Mouse (Mus musculus): ENCODE measurements at regions not wholly inside any gene's neighbourhood (a gene's known extent, or its start where the extent isn't known, plus 50 kb on each side); places are given as distances from the start of the nearest gene placed in this dataset.

DNA sequence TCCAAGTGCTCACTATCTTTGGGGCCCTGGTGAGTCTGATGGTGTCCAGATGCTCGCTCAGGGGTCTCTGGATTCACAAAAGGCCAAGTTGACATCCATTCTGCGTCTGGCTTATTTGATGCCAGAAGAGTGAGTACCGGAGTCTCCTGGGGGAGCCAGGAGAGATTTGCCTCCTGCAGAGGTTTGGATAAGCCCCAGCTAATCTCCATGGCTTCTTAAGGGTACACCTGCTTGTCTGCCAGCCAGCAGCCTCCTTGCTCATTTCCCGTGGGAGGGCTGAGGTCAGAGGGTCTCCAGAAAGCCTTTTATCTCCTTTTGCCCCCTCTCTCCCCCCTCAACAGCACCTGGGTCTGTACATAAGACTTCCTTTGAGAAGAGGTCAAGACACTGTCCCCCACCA lies 234.0 kb upstream of the Ubash3b start:
- H3K4me1 ChIP-seq (ENCODE audit: control insufficient read depth, insufficient read depth, low read length) = no peaks in the 10 kb centered on the region; the same call in 1 of the 2 replicates
- no peak overlapping the region for H3K4me3 ChIP-seq (ENCODE audit: insufficient read depth, low read depth, low read length)
- 70% methylated on average over 4 of the region's 4 CpGs for WGBS
- no peak for TF ChIP-seq CTCF (IDR thresholded peaks at IDR 0.05; ENCODE audit: insufficient read depth, low read depth, low read length)
- no peak for TF ChIP-seq POLR2A (IDR thresholded peaks at IDR 0.05; ENCODE audit: insufficient read depth, low read depth, low read length)
- H3K27ac ChIP-seq (ENCODE audit: insufficient read depth, low read depth, low read length) = no peak overlapping the region

DNA sequence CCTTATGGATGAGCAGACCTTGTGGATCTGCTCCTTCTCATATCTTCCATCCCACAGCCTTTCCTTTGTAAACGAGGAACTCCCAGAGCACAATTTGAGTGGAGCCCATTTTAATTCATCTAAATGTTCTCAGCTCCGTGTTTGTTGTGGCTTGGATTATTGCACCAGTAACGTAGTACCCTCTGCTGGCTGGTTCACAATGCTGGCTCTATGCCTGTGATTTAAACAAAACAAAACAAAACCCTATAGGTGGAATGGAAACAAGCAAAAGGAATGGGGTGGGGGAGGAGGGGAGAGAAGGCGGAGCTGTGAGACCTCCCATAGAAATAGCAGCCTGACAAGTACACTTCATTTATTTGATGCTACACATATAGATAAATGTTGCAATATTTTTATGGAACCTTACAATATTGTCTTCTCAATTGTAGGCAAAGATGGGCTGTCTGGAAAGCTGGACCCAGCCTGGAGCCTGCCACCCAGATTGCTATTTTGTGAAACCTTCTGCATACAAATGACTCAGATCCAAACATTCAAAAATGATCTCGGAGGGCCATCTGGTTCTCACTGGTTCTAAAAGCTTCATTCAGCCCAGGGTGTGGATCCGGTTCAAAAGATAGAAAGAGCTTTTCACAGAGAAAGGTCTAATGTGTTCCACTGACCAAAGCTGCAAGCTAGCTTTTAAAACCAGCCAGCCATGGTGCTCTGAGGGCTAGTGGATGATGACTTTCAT lies 230.3 kb upstream of the Ubash3b start:
- WGBS = 61% methylated on average over 6 of the region's 6 CpGs
- TF ChIP-seq POLR2A (IDR thresholded peaks at IDR 0.05; ENCODE audit: insufficient read depth, low read depth, low read length) = no peak
- TF ChIP-seq CTCF (IDR thresholded peaks at IDR 0.05; ENCODE audit: insufficient read depth, low read depth, low read length) = no peak
- no peak overlapping the region for H3K27ac ChIP-seq (ENCODE audit: insufficient read depth, low read depth, low read length)
- H3K4me1 ChIP-seq (ENCODE audit: control insufficient read depth, insufficient read depth, low read length) = no peaks in the 10 kb centered on the region; the same call in 1 of the 2 replicates
- H3K4me3 ChIP-seq (ENCODE audit: insufficient read depth, low read depth, low read length) = no peak overlapping the region

DNA sequence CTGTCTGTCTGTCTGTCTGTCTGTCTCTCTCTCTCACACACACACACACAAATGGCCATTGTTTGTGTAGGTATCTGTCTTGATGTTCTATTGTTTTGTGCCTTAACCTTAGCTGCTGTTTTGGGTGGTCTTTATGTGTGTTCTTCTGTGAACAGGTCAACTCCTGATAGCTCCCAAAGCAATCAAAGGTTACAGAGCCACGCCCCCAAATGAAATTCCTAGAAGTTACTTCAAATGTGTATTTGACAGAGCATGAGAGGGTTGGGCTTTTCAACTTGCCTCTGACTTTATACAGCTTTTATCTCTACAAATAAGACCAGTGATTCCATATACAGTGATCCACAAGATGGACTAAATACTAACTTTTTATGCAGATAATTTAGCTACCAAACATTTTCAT lies 217.8 kb upstream of the Ubash3b start:
- Histone ChIP-seq H3K4me3 (ENCODE audit: insufficient read depth, low read depth, low read length) (no peak overlapping the region), H3K4me1 (ENCODE audit: control insufficient read depth, insufficient read depth, low read length) (peaks cover 16% of the 10 kb centered on the region), H3K27ac (ENCODE audit: insufficient read depth, low read depth, low read length) (peak overlapping the region; percentile 96)
- TF ChIP-seq CTCF (IDR thresholded peaks at IDR 0.05; ENCODE audit: insufficient read depth, low read depth, low read length) (no peak), POLR2A (IDR thresholded peaks at IDR 0.05; ENCODE audit: insufficient read depth, low read depth, low read length) (no peak)
- 84% methylated on average over 1 of the region's 1 CpGs for WGBS

DNA sequence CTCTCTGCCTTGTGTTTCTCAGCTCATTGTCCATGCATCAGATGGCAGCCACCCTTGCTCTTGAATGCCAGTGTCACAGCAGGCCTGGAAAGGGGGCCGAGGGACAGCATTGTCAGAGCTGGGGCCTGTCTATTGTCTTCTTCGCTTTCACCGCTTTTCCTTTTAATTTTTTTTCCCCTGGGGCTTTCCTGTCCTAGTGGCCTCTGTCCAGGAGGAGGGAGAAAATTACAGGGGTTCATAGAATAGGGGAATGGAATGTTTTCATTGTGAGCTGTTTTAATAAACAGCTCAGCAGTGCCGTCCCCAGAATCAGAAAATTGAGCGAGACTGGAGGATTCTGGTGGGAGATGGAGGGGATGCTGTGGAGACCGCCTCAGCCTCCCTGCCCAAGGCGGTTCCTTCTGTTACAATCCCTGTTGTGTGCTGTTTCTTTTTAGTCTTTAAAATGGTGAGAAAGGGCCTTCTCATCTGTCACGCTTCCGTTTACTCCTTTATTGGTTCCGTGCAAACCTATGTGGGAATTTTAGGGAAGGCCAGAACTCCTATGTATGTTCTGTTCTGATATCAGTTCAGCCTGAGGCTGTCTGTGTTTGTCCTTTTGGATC lies 217.2 kb upstream of the Ubash3b start:
- H3K27ac ChIP-seq (ENCODE audit: insufficient read depth, low read depth, low read length) = peak overlapping the region; percentile 96
- TF ChIP-seq CTCF (IDR thresholded peaks at IDR 0.05; ENCODE audit: insufficient read depth, low read depth, low read length) = no peak
- no peak for TF ChIP-seq POLR2A (IDR thresholded peaks at IDR 0.05; ENCODE audit: insufficient read depth, low read depth, low read length)
- H3K4me1 ChIP-seq (ENCODE audit: control insufficient read depth, insufficient read depth, low read length) = peaks cover 18% of the 10 kb centered on the region
- no peak overlapping the region for H3K4me3 ChIP-seq (ENCODE audit: insufficient read depth, low read depth, low read length)
- 54% methylated on average over 10 of the region's 10 CpGs for WGBS

DNA sequence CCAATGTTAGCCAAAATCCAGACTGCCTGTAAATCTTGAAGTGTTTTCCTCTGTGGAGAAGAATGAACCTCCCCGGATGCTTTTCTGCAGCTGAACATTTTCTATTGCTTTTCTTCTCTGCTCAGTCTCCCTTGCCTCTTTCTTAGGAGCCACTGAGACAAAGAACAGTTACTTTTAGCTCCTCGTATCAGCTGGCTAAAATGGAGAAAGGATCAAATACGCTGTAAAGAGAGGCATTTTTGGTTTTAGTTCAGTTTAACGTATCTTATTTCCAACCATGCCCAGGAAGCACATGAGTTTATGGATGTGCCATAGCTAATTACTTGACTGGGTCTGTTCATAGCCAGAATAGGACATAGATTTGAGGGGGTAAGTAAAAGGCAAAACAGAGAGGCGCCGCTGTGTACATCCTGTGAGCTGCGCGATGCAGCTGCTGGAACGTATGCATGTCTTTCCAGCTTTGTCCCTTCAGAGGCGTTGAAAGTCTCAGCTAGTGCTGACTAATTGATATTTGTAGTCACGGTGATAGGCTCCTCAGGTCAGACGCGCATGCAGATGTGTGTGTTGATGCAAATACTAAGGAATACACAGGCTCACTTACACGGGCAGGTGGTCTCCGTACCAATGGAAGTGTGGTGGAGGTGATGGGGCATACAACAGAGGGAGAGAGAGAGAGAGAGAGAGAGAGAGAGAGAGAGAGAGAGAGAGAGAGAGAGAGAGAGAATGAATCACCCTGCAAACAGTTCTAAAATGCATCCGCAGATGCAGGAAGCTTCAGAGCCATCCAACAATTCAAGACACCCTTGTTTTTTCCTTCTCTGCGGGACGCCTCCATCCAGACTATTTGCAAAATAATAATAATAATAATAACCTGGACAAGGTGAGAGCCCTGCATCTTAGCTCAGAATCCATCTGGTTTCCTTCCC lies 216.5 kb upstream of the Ubash3b start:
- TF ChIP-seq CTCF (IDR thresholded peaks at IDR 0.05; ENCODE audit: insufficient read depth, low read depth, low read length) = no peak
- TF ChIP-seq POLR2A (IDR thresholded peaks at IDR 0.05; ENCODE audit: insufficient read depth, low read depth, low read length) = no peak
- H3K4me3 ChIP-seq (ENCODE audit: insufficient read depth, low read depth, low read length) = peak overlapping the region; percentile 38
- peak overlapping the region; percentile 96 for H3K27ac ChIP-seq (ENCODE audit: insufficient read depth, low read depth, low read length)
- WGBS = 13% methylated on average over 18 of the region's 18 CpGs
- H3K4me1 ChIP-seq (ENCODE audit: control insufficient read depth, insufficient read depth, low read length) = peaks cover 18% of the 10 kb centered on the region

DNA sequence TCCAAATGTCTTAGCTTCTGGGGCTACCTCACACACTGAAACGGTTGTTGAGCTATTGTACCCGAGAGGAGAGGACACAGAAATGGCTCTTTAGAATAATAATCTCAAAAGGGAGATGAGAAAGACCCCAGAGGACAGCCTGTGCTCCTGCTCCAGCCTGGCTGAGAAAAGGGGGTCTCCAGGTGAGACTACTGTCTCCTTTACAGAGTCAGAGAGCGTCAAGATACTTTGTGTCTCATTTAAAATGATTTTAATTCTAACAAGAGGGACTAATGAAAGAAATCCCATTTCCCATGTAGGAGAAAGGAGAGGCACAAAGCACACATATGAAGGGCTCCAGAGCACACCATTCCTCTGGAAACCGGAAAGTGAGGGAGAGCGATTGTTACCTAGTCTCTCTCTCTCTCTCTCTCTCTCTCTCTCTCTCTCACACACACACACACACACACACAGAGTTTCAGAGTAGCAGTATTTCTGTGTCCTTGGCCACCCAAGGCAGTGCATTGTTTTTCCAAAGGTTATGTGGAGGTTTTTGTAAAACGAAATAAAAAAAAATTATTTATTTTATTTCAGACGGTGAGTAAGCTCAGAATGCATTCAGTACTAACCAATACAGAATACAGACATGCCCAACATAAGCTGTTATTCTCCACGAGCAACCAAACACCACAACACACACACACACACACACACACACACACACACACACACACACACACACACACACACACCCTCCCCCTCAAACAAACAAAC lies 215.6 kb upstream of the Ubash3b start:
- TF ChIP-seq POLR2A (IDR thresholded peaks at IDR 0.05; ENCODE audit: insufficient read depth, low read depth, low read length) = no peak
- no peak for TF ChIP-seq CTCF (IDR thresholded peaks at IDR 0.05; ENCODE audit: insufficient read depth, low read depth, low read length)
- Histone ChIP-seq H3K4me1 (ENCODE audit: control insufficient read depth, insufficient read depth, low read length) (peaks cover 18% of the 10 kb centered on the region), H3K4me3 (ENCODE audit: insufficient read depth, low read depth, low read length) (peak overlapping the region; percentile 12; the same call in 1 of the 2 replicates), H3K27ac (ENCODE audit: insufficient read depth, low read depth, low read length) (peak overlapping the region; percentile 96)
- WGBS = 20% methylated on average over 8 of the region's 8 CpGs

DNA sequence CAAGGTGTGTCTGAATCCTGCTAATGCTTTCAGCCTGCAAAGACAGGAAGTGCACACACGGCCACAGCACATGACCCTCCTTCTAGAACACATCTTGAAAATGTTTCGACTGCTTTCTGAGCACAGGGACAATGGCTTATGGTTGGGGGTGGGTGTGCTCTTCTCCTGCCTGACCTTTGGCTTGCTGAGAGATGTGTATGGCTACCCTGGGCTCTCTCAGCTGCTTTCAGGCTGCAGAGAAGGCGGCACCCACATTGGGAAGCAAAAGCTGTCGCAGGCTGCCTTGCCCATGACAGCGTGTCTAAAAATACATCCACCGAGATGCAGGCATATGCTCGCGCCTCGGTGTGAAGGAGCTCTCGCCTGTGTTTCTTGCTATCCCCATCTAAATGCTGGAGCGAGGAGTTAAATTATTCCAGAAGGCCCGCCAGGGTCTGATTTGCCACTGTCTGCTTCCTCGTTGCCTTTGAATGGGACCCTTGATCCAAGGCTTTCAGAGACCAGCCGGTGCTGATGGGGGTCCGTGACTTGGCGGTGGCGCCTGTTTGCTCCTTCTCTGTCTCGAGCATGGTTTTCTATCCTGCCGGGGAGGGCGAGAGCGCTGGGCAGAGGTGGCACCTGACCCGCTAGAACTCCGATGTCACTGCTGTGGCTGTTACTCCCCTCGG lies 214.6 kb upstream of the Ubash3b start:
- H3K4me3 ChIP-seq (ENCODE audit: insufficient read depth, low read depth, low read length) = peak overlapping the region; percentile 47
- 6% methylated on average over 24 of the region's 24 CpGs for WGBS
- peak overlapping the region; percentile 96 for H3K27ac ChIP-seq (ENCODE audit: insufficient read depth, low read depth, low read length)
- peaks cover 18% of the 10 kb centered on the region for H3K4me1 ChIP-seq (ENCODE audit: control insufficient read depth, insufficient read depth, low read length)
- TF ChIP-seq CTCF (IDR thresholded peaks at IDR 0.05; ENCODE audit: insufficient read depth, low read depth, low read length) = no peak
- peak; percentile 42; the same call in 1 of the 2 replicates for TF ChIP-seq POLR2A (IDR thresholded peaks at IDR 0.05; ENCODE audit: insufficient read depth, low read depth, low read length)
